Mouse (Mus musculus): ENCODE results near the gene Hcfc2. TPM values are rescaled to one million over a fixed set of nuclear protein-coding genes. Genes with fewer than 3 reads are reported as not detected.
A peak's percentile ranks its signal among the peaks of the same experiment; 100 is the strongest.

Hcfc2 gene
- total RNA-seq, 2 experiments from 2014 or later: 23.8 to 24.6 TPM

DNA sequence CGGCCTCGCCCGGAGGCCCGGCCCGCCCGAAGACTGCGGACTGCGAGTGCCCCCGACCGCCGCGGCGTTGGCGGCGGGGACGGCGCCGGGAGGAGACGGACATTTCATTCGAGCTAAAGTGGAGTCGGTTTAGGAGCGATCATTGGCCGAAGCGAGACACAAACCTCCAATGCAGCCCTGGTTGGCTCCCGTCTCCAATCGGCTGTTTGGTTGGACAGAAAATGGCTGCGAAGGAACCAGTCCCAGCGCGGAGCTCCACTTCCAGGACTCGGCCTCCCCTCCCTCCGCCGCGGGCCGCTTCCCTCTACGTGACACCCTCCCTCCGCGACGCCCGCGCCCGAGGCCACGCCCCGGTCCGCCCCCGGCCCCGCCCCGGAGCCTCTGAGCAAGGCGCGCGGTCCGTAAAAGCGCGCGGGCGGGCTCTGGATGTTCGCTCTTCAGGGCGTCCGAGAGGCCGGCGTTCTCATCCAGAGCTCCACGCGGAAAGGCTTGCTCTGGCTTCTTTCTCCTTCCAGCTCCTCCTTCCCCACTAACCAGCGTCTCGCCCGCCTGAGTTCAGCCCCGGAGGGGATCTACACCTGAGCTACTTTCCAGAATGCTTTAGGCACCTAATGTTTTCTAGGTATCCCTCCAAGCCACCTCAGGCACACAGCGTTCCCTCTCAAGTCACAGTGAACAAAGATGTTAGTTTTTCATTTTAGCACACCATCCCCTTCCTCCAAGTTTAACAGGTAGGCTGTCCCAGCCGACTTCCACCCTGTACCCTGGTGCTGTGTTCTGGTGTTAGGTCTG, 68.1 kb downstream of the Hcfc2 start, which contains the start of gene Nfyb:
Gene Nfyb, minus strand, starts transcription at position 305 of the 792 bp plus-strand sequence.
- peak; percentile 94 to 97 for DNase-seq
- intact Hi-C loops (cut with DNase I): loop anchor here (5.0 kb wide), 1 partner anchor 98 kb away; no protein-coding TSS in a partner anchor

DNA sequence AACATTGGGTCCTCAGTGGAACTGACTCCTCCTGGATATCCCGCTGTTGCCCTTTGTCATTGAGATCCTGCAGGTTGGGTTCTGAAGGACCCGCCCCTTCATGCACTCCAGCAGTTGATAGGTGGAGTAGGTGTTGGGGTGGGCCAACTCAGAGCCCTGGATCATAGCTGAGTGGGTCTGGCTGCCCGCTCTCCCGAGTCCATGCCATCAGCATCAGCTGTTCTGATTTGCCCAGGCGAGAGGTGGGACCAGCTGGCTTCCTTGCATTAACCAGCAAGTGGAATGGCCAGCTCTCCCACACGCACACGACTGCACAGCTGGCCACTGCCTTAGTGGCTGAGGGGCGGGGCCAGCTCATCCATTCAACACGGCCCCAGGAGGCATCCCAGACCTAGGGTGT, 72.9 kb downstream of the Hcfc2 start:
- intact Hi-C loops (cut with DNase I): no loop called here
- no peak for DNase-seq

DNA sequence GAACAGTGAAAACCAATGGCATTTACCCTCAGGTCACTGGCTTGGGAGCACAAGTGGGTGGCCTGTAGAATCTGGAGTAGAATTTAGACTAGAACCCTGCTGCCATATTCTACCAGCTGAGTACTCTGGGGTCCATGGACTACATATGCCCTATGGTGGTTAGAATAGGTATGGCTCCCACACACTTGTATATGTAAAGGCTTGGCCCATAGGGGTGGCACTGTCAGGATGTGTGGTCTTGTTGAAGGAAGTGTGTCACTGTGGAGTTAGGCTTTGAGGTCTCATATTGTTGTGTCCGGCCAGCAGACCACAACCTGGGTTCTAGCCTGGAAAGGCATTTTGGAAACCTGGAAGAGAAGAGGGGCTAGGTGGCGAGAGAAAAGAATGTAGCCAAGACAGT, 74.8 kb downstream of the Hcfc2 start:
- no peak for DNase-seq

DNA sequence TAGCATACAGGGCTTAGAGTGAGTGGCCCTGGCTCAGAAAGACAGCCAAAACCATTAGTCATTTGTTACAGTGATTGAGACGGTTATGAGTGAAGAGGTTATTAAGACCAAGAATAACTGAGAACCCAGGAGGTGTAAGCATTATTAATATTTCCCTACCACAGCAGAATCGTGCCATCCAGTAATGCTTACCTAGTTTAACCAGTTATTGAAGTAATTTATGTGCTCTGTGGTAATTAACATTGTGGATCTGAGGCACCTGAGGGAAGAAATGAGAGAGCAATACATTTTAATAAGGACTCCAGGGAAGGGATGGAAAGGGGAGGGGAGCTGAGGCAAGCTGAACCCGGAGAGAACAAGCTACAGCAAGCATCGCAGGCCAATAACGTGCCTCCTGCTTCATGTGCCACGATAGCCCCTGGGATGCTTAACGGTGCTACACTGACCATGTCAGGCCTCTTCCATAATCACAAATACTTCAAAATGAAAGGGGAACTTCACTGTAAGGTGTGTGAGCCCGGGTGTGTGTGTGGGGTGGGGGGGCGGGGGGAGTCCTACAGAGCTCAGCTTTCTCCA, 75.7 kb downstream of the Hcfc2 start:
- no peak for DNase-seq
- intact Hi-C loops (cut with DNase I): no loop called here

More for the DNA sequence above, 74.8 kb downstream of the Hcfc2 start:
- intact Hi-C loops (cut with DNase I): no loop called here

DNA sequence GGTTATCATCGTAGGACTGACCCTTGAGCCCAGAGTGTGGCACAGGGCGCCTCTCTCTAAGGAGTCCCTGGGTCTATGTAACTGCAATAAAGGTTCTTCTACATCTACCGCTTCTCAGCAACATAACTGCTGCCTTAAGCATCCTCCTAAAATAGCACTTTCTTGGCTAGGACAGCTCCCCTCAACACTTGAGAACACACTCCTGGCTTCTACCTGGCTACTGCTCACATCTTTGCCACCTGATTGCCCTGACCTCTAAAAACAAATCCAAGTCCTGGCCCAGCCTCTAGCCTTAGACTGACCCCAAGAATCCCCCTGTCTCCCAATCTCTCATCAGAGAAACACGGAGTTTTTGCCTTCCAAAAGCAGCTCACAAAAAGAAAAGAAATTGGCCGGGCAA, 78.9 kb downstream of the Hcfc2 start:
- DNase-seq: no peak
- intact Hi-C loops (cut with DNase I): no loop called here

DNA sequence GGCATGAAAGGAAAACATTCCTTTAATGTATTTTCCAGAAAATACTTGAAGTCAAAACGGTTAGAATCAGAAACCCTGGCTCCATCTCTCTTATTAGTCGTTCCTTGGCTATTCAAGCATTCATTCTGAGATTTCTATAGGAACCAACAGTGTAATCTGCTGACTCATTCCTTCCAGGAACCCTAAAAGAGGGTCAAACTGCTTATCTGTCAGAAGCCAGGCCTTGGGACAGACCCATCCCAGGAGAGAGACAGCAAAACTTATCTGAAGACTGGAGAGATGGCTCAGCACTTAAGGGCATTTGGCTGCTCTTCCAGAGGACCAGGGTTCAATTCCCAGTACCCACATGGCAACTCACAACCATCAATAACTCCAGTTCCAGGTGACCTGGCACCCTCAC, 81.1 kb downstream of the Hcfc2 start:
- intact Hi-C loops (cut with DNase I): no loop called here
- no peak for DNase-seq

DNA sequence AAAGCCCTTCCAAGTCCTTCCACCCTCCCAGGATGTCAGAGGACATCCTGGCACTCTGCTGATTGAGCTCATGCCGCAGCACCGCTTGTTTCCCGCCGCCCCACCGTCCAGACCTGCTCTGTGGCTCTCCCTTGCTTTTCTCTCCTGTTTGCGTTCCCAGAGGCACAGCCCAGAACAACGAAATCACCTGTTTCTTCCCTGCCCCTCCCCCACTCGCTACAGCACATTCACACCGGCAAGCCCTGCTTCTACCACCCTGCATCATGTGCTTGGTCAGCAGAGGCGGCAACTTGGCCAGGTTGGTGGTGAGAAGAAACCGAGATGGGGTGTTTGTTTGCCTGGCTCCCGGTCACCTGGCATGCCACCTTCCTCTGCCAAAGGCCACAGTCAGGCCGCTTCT, 81.9 kb downstream of the Hcfc2 start:
- intact Hi-C loops (cut with DNase I): no loop called here

DNA sequence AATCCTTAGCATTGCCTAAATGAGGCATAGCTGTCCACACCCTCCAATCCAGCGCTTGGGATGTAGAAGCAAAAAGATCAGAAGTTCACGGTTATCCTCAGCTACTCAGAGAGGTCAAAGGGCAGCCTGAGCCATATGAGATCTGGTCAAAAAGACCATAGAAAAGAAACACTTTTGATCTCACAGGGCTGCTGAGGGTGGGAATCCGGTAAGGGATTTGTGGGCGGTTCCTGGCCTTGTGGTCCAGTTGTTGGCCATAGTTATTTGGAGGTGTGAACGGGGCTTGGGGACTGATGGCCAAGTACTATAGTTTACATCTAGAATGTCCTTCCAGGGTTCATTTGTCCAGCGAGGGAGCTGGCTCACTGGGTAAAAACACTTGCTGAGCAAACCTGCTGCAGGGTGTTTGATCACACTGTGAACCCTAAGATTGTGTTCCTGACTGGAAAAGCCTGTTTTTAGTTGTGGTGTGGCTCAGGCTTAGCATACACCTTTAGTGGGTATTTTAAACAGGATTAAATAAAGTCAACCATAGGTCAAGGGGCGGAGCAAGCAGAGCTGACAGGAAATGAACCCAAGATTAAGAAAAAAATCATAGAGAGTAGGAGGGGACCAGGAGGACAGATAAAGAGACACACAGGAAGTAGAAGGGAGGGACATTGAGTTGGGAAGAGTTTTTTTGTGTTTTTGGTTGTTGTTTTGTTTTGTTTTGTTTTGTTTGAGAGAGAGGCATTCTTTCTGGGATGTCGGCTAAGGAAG, 83.0 kb downstream of the Hcfc2 start:
- intact Hi-C loops (cut with DNase I): no loop called here
- DNase-seq: no peak

More for the DNA sequence above, 81.9 kb downstream of the Hcfc2 start:
- DNase-seq: peak; percentile 50 to 58

DNA sequence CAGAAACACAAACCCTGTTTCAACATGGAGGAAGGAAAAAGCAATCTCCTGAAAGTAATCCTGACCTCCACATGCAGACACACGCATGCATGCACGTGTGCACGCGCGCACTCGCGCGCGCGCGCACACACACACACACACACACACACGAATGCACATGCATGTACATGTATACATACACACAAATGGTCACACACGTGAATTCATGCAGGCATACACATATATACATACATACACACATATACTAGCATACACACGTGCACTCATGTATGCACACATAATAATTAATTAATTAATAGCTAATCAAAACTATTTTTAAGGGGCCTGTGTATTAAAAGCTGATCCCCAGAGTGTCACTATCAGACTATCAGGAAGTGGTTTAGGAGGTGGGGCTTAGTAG, 83.9 kb downstream of the Hcfc2 start:
- intact Hi-C loops (cut with DNase I): no loop called here

DNA sequence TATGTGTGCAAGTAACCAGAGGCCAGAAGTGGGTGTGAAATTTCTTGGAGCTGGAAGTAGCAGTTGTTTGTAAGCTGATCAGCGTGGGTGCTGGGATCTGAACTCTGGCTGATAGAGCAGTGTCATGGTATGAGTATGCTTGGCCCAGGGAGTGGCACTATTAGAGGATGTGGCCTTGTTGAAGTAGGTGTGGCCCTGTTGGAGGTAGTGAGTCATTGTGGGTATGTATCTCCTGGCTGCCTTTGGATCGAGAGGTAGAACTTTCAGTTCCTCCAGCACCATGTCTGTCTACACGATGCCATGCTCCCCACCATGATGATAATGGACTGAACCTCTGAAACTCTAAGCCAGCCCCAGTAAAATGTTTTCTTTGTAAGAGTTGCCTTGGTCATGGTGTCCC, 84.4 kb downstream of the Hcfc2 start:
- intact Hi-C loops (cut with DNase I): no loop called here
- DNase-seq: no peak

More for the DNA sequence above, 83.9 kb downstream of the Hcfc2 start:
- no peak for DNase-seq

DNA sequence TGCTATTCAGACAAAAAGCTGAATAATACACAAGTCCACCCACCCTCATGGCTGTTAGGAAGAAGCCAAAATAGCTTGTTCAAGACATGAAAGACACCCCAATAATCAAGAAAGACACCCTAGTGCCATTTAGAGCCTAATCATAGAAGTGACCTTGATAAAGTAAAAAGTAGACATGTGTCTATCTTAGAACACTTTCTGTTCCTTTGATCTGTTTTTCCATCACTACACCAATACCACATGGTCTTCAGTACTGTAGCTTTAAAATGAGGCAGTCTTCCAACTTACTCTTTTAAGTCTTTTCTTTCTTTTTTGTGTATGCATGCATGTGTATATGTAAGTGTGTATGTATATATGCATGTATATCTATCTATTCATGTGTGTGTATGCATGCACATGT, 84.9 kb downstream of the Hcfc2 start:
- no peak for DNase-seq
- intact Hi-C loops (cut with DNase I): no loop called here

DNA sequence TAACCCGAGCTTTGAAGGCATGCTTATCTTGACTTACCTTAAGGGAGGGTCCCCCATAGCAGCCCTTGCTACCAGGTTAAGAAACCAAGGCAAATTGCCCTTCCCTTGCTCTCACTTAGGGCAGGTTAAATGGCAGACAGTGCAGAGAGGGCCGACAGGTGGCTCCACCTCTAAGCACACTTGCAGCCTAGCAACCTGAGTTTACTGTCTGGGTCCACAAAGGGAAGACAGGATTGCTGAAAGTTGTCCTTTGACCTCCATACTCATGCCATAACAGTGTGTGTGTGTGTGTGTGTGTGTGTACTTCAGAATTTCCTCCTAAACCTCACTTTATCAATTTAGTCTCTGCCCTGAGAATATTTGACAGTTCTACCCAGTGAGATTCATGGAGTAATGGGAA, 86.5 kb downstream of the Hcfc2 start:
- intact Hi-C loops (cut with DNase I): no loop called here
- DNase-seq: no peak

DNA sequence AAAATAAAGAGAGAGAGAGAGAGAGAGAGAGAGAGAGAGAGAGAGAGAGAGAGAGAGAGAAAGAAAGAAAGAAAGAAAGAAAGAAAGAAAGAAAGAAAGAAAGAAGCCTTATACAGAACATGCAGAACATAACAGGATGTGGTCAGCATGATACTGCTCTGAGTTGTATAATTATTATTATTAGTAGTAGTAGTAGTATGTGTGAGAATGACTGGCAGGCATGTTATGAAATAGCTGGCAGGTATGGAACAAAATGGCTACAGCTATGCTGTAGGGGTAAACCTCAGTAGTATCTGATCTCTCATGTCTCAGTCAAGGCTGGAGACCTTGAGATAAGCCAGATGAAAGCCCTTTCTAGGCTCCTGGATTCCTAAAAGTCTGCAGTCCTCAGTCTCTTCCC, 93.2 kb downstream of the Hcfc2 start:
- DNase-seq: no peak
- intact Hi-C loops (cut with DNase I): no loop called here

DNA sequence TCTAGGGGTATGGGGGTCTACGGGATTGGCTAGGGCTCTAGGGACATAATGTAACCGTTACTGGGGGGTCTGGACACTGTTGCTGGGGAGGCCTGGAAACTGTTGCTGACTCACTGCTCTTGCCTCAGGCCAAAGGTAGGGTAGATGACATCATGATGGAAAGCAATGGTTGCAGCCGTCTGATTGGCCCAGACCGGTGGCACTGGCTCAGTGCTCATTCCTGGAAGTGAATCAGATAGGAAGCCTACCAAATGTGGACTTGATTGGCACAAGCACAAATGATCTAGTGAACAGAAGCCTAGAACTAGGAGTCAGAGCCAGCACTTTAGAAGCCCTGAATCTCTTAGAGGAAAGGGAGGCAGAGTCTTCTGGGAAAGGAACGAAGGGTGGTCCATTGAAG, 94.5 kb downstream of the Hcfc2 start:
- intact Hi-C loops (cut with DNase I): loop anchor here (10.0 kb wide), 1 partner anchor 394 kb away; no protein-coding TSS in a partner anchor
- no peak for DNase-seq

DNA sequence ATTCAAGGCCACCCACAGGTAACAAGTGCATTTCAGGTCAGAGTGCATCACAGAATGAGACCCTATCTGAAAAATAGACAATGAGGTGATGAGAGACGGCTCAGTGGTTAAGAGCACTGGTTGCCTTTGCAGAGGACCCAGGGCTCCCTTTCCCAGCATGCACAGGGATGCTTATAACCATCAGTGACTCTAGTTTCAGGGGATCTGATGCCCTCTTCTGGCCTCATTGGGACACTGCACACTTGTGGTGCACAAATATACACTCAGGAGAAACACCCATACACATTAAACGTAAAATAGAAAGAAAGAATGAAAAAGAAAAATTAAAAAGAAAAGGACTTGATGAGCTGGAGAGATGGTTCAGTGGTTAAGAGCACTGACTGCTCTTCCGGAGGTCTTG, 95.8 kb downstream of the Hcfc2 start:
- no peak for DNase-seq
- intact Hi-C loops (cut with DNase I): loop anchor here (10.0 kb wide), 1 partner anchor 393 kb away; no protein-coding TSS in a partner anchor

Other genes with a start within 250 kb of the Hcfc2 start
- not detected for gene Gm1553, start 203.5 kb upstream of the Hcfc2 start, total RNA-seq (2021)
- 10 to 100 TPM; 28.6 to 32.7 TPM for gene 1190007I07Rik, start 72.9 kb upstream of the Hcfc2 start, total RNA-seq (2021)
- 10 to 100 TPM; 15.3 to 15.5 TPM for gene Tdg, start 66.3 kb upstream of the Hcfc2 start, total RNA-seq (2021)
- gene Glt8d2, start 5.5 kb upstream of the Hcfc2 start, total RNA-seq (2021): 1 to 10 TPM; 1.7 to 2.8 TPM
- 10 to 100 TPM; 31.7 to 38.2 TPM for gene Nfyb, start 68.0 kb downstream of the Hcfc2 start, total RNA-seq (2021)
- 10 to 100 TPM; 44.4 to 46.8 TPM for gene Txnrd1, start 137.8 kb downstream of the Hcfc2 start, total RNA-seq (2021)
- gene Eid3, start 170.5 kb downstream of the Hcfc2 start, total RNA-seq (2021): 1 to 10 TPM in 1 of 2 experiments, under 1 TPM in 1; 0.84 to 1.3 TPM